Mouse (Mus musculus) megakaryocyte-erythroid progenitor cell, adult 5-6 weeks (primary cell): ENCODE data around the gene Psma5. TPM values are rescaled to one million over a fixed set of nuclear protein-coding genes. Genes with fewer than 3 reads are reported as not detected.
"Not testable (repeated sequence)": the region's sequence is repeated elsewhere in the genome, so short reads cannot be mapped to it uniquely, and the experiment has no call there.

Experiments
- ATAC-seq: replicated peaks from 2 replicates; pipeline ENCODE4 v1.8.0; 2016; ENCODE audit warnings: mild to moderate bottlenecking, inconsistent platforms; ENCODE audit not compliant: severe bottlenecking, poor library complexity, low FRiP score, low TSS enrichment
- total RNA-seq, 2 experiments: library from RNA; stranded (forward) in 1 of 2; stranded (reverse) in 1 of 2; fragments of 200-1000, 215-1000 nt in 1 of 2; fragments of >200 nt in 1 of 2; fragmentation: Nextera tagmentation in 1 of 2; gene quantifications; 2 replicates each; pipeline ENCODE4 v1.2.3; 2014 to 2017

The Psma5 gene
- total RNA-seq (2014; fragmentation: Nextera tagmentation) (223 and 248 TPM in 2 replicates), total RNA-seq (2017) (358 and 414 TPM in 2 replicates)

DNA sequence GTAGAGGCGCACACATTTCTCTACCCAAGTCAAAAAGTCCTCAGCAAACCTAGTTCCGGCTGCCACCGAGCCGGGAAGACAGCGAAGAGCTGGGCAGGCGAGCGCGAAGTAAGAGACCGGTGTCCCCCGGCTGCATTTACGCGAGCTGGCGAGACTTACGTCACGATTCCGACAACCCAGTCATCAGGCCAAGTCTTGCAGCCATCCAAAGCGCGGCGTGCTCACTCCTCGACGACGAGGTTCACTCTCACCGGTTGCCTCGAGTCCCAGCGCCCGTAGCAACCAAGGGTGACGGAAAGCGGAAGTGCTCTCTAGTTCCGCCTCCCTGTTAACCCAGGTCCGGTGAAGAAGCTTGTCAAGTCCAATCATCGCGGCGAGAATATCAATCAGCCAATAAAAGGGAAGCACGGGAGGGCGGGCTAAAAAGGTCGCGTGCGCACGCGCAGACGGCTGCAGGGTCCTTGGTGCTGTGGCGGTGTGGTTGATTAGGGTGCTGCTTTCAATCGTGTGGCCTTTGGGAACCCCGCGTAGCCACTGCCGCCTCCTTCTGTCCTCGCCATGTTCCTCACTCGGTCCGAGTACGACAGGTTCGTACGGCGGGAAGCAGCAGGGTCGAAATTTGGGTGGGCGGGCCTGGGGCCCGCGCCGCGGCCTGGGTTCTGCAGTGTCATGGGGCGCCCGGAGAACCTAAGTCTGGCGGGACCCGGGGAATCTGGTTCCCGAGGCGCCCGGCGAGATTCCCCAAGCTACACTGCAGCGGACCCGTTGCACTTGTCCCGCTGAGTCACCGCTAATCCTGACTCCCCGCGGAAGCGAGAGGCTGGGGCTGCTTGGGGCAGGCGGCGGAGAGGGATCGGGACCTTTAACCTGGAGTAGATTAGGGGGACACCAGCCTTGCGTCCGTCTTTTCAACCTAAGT lies at the start of gene Psma5:
Gene Psma5 (plus strand): TSS at position 208 of the 919 bp plus-strand sequence.
- ATAC-seq = peak; percentile 99

GRCm38 (mm10) chr3:108209001-108209400 lies 47.7 kb upstream of the Psma5 start:
- ATAC-seq = no peak

DNA sequence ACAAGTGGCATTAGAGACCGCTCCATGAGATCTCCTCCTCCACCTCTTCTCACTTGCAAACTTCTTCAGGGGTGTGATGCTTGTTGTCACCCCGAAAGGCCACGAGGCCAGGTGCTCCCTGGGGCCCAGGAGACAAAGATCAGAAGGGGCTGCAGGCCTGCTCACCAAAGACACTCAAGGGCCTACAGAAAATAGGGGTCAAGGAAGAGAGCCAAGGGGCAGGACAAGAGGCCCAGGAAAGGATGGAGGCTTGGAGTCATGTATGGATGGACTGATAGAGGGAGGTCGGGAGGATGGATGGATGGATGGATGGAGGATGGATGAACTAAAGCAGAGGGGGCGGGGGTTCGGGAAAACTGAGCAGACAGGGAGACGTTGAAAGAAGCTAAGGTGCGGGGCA lies 47.2 kb upstream of the Psma5 start:
- ATAC-seq = no peak

DNA sequence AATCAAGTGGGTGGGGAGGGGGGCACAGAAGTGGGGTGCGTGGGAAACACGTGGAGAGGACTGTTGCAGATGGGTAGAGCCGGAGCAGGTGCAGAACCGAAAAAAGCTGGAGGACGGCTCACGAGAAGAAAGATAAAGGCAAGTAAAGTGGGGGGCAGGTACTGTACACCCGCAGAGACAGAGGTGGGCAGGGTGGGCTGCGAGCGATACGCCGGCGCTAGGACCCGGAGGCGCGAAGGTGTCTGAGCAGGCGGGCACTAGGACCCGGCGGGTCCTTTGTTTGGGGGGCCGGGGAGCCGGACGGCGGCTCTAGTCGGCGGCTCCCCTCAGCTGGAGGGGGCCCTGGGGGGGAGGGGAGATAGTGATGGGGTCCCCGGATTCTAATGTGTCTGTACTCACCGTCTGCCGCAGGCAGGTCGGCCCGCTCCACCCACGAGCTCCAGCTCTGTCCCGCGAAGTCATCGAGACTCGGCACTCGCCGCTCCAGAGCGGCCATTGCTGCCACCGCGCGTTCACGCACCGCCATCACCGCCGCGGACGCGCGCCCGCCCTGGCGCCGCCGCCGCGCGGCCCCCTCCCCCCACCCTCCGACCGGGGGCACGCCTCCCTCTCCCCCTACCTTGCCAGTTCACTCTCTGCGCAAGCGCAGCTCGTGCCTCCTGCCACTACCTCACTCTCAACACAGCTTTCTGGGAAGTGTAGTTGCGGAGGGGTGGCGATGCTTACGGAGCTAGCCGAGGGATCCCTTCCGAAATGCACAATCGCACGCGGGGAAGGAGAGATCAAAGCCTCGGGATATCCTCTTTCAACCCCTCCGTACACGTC lies 46.6 kb upstream of the Psma5 start:
- peak; percentile 88 for ATAC-seq

- peak; percentile 67 for ATAC-seq
Measured at GRCm38 (mm10) chr3:108210771-108211139, 46.0 kb upstream of the Psma5 start, which contains the start of gene Atxn7l2. Atxn7l2 (minus strand) TSS chr3:108210934.

- ATAC-seq = no peak
Measured at GRCm38 (mm10) chr3:108211845-108212244, 44.9 kb upstream of the Psma5 start.

DNA sequence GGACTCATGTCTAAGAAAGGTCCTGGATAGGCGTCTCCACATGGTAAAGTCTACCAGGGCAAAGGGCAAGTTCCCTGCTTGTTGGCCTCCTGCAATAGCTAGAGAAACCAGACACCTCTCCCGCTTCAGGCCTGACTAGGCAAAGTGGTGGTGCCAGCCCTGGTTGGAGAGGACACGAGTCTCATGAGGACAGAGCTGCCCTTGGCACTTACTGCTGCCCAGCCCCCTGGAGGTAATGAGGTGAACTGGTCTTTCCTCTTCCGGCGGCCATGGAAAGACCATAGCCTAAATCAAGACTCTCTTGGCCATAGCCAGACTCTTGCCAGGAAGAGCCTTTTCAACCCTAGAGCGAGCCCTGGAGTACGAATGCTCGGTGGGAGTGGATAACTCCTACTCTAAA lies 44.3 kb upstream of the Psma5 start:
- ATAC-seq = no peak

- no peak for ATAC-seq
Measured at GRCm38 (mm10) chr3:108214734-108215133, 42.0 kb upstream of the Psma5 start.

DNA sequence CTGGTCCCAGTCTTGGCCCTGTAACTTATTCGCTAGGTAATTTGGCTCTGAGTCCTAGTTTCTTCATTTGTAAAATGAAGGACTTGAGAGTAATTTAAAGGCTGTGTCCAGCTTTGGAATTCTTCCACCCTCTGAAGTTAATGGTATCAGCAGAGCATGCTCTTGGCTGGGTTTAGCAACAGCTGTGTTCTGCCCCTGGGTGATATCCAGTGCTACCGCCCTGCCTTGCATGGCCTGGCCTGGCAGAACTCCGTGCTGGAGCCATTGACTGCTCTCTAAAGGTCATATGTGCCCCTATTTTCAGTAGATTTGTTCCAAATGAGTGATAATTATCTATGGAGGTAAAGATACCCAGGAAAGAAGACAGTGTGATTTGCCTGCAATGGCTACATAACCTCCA lies 36.1 kb upstream of the Psma5 start:
- ATAC-seq = no peak

DNA sequence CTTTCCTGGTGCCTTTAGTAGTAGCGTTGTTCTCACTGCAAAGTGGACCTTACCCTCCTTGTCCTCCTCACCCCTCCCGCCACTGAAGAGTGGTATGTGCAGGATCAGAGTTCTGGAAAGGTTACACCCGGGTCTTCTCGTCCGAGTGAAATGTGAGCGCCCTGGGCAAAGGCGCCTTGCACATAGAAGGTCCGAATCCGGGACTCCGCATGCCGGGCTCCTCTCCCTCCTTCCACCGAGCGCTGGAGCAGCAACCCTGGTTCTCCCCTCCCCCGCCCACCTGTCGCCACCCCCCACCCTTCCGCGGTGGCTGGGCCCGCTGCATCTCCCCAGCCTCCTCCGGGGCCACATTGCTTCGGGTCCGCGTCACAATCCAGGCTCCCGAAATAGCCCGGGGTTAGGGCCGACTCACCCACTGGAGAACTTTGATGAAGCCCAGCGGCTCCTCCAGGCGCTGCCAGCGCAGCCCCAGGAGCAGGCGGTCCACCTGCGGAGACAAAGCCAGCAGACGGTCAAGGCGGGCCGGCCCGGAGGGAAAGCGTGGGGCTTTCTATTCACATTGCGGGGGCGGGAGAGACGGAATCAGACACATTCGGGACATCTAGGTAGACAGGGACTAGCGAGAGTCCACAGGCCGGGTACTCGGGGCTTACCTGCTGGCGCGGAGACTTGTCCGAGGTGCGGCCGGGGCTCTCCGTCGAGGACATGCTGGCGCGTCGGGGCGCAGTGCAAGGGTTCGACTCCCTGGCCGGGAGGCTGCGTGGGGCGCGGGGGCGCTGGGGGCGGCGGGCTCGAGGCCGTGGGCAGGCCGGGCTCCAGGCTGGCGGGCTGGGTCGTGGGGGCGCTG lies 30.8 kb upstream of the Psma5 start:
- no peak for ATAC-seq

GRCm38 (mm10) chr3:108226558-108227350 lies 30.0 kb upstream of the Psma5 start, which contains the start of gene Sypl2:
Sypl2 (minus strand) TSS chr3:108226648.
- peak; percentile 38; the same call in 1 of the 2 replicates for ATAC-seq

DNA sequence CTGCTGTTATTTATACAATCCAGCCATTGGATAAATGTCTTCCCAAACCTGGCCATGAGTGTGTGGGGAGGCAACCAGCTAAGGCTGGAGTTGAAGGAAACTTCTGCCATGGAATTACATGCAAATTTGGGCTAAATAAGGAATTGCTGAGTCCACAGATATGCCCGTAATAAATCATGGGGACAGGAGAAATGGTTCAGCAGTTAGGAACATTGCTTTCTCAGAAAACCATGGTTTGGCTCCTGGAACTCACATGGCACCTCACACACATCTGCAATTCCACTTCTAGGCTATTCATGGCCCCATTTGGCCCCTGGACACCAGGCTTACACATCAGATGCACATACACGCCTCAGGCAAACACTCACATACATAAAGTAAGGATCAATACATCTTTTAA lies 29.2 kb upstream of the Psma5 start:
- ATAC-seq = no peak

DNA sequence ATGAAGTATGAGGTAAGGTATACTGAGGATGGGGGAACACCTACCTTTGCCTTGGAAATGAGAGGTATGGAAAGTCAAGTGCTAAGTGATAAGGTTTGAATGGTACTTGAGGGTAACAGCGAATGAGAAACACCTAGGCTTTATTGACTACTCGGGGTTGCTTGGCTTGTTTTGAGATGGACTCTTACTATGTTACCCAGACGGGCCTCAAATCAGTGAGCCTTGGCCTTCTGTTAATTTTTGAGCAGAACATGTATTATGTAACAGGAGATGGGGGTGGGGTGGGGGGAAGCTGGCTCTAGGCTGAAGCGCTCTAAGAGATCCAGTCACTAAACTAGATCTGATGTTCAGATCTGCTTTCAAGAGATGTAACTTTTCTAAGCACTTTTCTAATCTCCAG lies 25.1 kb upstream of the Psma5 start:
- ATAC-seq = no peak

DNA sequence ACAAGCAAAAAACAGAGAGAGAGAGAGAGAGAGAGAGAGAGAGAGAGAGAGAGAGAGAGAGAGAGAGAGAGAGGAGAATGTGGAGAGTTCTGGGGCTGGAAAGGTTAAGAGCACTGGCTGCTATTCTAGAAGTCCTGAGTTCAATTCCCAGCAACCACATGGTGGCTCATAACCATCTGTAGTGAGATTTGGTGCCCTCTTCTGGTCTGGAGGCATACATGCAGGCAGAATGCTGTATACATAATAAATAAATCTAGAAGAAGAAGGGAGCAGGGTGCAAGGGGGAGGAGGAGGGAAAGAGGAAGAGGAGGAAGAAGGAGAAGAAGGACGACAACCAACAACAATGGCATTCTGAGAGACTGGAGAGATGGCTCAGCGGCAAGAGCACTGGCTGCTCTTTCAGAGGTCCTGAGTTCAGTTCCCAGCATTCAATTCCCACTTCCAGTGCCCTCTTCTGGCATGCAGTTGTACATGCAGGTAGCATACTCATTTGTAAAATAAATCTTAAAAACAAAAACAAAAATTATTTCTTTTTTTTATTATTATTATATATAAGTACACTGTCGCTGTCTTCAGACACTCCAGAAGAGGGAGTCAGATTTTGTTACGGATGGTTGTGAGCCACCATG lies 19.1 kb upstream of the Psma5 start:
- ATAC-seq = not testable (repeated sequence)

DNA sequence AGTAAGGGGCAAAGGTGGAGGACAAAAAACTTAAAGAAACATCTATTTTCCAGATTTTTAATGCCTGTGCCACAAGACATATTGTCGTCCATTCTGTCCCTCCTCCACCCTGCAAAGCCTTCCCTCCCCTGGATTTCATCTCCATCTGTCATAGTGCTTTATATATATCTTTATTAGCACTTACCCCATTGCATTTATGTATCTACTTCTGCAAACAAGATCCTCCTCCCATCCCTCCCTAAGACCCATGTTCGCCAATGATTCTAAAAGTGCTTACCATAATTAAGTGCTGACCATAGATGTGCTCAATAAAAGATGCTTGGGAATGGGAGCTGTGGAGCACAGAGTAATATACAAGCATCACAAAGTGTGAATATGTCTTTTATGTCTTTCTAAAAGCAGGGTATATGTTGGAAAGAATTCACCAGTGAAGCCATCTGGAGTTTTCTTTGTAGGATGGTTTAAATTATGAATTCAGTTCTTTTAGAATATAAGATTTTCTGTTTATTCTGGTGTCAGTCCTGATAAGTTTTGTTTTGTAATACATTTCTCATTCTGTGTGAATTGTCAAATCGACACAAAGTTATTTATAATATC lies 15.4 kb upstream of the Psma5 start:
- ATAC-seq = no peak

- ATAC-seq = no peak
Measured at GRCm38 (mm10) chr3:108246857-108247256, 9.9 kb upstream of the Psma5 start.

- ATAC-seq = no peak
Measured at GRCm38 (mm10) chr3:108257831-108258500, 1.2 kb downstream of the Psma5 start.
